Mouse (Mus musculus): ENCODE measurements around the gene Trip6. TPM values are rescaled to one million over a fixed set of nuclear protein-coding genes. Genes with fewer than 3 reads are reported as not detected.

The Trip6 gene
- total RNA-seq (2021): 10 to 100 TPM; 10.8 to 13.3 TPM

- intact Hi-C loops (cut with DNase I): no loop called here
- DNase-seq (ENCODE audit: low spot score): peak; percentile 83
Measured at GRCm38 (mm10) chr5:137314193-137315083, at the start of gene Trip6. Gene Trip6 (minus strand): TSS chr5:137314404.

GRCm38 (mm10) chr5:137358382-137358781 lies 44.2 kb upstream of the Trip6 start:
- intact Hi-C loops (cut with DNase I): no loop called here
- no peak for DNase-seq (ENCODE audit: low spot score)

- DNase-seq (ENCODE audit: low spot score): no peak
- intact Hi-C loops (cut with DNase I): loop anchor here (2.0 kb wide), 1 partner anchor 19 kb away; no protein-coding TSS in a partner anchor
Measured at GRCm38 (mm10) chr5:137354091-137354490, 39.9 kb upstream of the Trip6 start.

- DNase-seq (ENCODE audit: low spot score): peak; percentile 55
- intact Hi-C loops (cut with DNase I): no loop called here
Measured at GRCm38 (mm10) chr5:137352011-137352975, 38.1 kb upstream of the Trip6 start.

DNA sequence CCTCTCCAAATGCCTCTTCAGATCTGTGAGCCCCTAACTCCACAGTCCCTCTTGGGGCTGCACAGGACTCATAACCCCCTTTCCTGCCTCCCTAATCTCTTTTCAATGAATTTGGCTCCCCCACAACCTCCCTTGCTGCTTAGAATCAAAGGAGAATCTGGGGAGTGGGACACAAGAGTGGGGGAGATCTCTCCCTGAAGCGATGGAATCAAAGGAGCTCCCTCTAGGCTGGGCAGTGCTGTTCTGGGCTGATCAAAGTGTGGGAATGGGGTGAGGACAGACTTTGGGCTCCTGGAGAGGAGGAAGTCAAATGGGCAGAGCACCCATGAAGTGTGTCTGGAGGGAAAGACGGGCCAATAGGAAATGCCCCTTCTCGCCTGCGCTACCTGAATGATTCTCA lies 37.2 kb upstream of the Trip6 start:
- no peak for DNase-seq (ENCODE audit: low spot score)
- intact Hi-C loops (cut with DNase I): no loop called here

- intact Hi-C loops (cut with DNase I): no loop called here
- DNase-seq (ENCODE audit: low spot score): no peak
Measured at GRCm38 (mm10) chr5:137351058-137351380, 36.8 kb upstream of the Trip6 start.

DNA sequence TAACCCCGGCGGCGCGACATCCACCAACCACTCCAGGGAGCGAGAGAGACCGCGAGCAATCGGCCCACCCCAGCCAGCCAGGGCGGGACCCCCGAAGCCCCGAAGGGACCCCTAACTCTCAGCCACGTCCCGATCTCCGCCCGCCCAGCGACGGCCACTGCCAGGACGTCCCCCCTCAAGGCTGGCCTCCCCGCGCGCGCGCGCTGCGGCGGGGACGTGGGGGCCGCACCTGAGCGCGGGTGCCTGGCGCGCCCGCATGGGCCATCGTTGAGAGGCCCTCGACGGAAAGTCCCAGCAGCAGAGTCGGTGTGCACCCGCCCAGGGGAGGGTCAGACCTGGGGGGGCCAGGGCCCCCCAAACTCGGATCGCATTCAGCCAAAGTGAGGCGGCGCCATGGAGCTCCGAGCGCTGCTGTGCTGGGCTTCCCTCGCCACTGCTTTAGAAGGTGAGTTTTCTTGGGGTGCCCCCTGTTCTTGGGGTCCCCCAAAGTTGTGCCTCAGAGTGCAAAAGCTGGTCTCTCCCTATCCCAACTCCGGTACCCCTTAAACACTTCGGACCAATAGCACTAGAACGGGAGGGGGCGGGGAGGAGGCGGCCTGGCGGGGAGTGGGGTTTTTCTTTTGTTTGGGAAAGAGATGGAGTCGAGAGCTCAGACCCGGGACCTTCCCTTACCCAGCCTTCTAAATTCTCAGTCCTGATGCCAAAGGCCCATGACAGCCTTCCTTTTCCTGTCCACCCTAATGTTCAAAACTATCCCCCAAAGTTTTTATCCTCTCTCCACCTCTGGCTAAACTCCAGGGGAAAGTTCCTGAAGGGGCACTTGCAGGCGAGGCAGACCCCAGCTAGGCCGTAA lies 36.2 kb upstream of the Trip6 start:
- DNase-seq (ENCODE audit: low spot score): no peak
- intact Hi-C loops (cut with DNase I): no loop called here

DNA sequence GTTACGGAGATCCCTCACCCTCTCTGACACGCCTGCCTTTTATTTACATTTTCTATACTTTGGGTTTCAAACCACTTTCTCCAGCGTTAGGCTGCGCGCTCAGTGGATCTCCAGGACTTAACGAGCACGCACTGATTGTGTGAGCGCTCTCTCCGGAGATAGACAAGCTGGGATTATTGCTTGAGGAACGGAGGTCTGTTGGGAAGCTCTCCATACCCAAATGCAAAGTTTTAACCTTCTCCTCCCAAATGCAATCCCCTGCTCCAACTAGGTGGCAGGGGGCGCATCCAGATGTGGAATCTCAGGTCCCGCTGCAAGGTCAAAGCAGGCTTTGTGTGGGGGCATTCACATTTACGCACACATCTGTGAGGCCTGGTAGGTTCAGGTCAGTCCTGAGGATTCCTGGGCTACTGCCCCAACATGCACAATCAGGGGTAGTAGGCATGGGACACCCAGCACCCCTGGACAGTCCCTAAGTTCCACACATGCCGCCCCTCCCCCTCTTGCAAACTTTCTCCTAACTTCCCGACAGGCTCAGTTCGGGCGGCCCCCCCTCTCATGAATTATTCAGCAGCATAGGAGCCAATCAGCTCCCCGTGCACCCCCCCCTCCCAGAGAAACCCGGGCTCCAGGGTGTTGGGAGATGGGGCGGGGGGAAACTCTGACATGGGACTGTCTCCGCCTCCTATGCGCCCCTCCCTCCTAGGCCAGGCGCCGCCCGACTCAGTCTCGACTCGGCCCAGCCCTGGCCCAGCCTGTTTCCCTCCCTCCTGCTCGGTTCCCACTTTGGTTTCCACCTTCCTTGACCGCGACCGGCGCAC lies 35.4 kb upstream of the Trip6 start, which contains the start of gene Ephb4:
TSS of gene Ephb4 (plus strand) at position 726 of the 821 bp plus-strand sequence.
- intact Hi-C loops (cut with DNase I): loop anchor here (1.0 kb wide), 1 partner anchor 10 kb away; no protein-coding TSS in a partner anchor
- DNase-seq (ENCODE audit: low spot score): peak; percentile 95

GRCm38 (mm10) chr5:137348482-137349383 lies 34.5 kb upstream of the Trip6 start:
- intact Hi-C loops (cut with DNase I): loop anchor here (1.0 kb wide), 1 partner anchor 9 kb away; no protein-coding TSS in a partner anchor

GRCm38 (mm10) chr5:137347856-137348255 lies 33.7 kb upstream of the Trip6 start:
- DNase-seq (ENCODE audit: low spot score): no peak
- intact Hi-C loops (cut with DNase I): no loop called here

More at GRCm38 (mm10) chr5:137348482-137349383, 34.5 kb upstream of the Trip6 start:
- DNase-seq (ENCODE audit: low spot score): peak; percentile 87

GRCm38 (mm10) chr5:137346983-137347382 lies 32.8 kb upstream of the Trip6 start:
- DNase-seq (ENCODE audit: low spot score): no peak
- intact Hi-C loops (cut with DNase I): no loop called here

GRCm38 (mm10) chr5:137346388-137346787 lies 32.2 kb upstream of the Trip6 start:
- intact Hi-C loops (cut with DNase I): no loop called here
- no peak for DNase-seq (ENCODE audit: low spot score)

- no peak for DNase-seq (ENCODE audit: low spot score)
Measured at GRCm38 (mm10) chr5:137345821-137346220, 31.6 kb upstream of the Trip6 start.

DNA sequence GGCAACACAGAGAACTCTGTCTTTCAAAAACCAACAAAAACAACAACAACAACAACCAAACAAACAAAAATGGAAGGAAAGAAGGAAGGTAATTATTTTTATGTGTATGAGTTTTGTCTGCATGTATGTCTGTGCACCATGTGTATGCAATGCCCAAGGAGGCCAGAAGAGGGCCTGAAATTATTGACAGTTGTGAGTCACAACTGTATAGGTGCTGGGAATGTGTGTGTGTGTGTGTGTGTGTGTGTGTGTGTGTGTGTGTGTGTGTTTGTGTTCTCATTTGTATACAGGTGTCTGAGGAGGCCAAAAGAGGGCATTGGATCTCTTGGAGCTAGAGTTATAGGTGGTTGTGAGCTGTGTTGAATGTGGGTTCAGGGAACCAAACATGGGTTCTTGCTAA lies 29.7 kb upstream of the Trip6 start:
- DNase-seq (ENCODE audit: low spot score): no peak
- intact Hi-C loops (cut with DNase I): no loop called here

More at GRCm38 (mm10) chr5:137345821-137346220, 31.6 kb upstream of the Trip6 start:
- intact Hi-C loops (cut with DNase I): no loop called here

DNA sequence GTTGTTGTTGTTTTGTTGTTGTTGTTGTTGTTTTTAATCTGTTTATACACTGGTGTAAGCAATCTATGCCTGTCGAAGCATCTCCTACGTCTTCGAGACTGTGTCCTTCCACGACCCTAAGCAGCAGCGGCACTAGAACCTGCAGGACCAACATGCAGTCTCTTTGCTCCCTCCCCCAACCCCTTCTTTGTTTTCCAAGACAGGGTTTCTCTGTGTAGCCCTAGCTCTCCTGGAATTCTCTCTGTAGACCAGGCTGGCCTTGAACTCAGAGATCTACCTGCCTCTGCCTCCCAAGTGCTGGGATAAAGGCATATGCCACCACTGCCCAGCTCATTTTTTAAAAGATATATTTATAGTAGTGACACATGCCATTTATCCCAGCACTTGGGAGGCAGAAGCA lies 29.2 kb upstream of the Trip6 start:
- DNase-seq (ENCODE audit: low spot score): no peak
- intact Hi-C loops (cut with DNase I): no loop called here

GRCm38 (mm10) chr5:137342407-137343012 lies 28.3 kb upstream of the Trip6 start:
- intact Hi-C loops (cut with DNase I): no loop called here
- DNase-seq (ENCODE audit: low spot score): no peak

- intact Hi-C loops (cut with DNase I): no loop called here
Measured at GRCm38 (mm10) chr5:137340222-137340621, 26.0 kb upstream of the Trip6 start.

More at GRCm38 (mm10) chr5:137340222-137340621, 26.0 kb upstream of the Trip6 start:
- no peak for DNase-seq (ENCODE audit: low spot score)
